Mouse (Mus musculus): Measurements from ENCODE around the gene Tnni2. TPM values are rescaled to one million over a fixed set of nuclear protein-coding genes. Genes with fewer than 3 reads are reported as not detected.
"Not testable (repeated sequence)": the region's sequence is repeated elsewhere in the genome, so short reads cannot be mapped to it uniquely, and the experiment has no call there.

Tnni2 gene
- polyA plus RNA-seq (2012; rRNA removed): 0.73 and 1.2 TPM in 2 replicates

DNA sequence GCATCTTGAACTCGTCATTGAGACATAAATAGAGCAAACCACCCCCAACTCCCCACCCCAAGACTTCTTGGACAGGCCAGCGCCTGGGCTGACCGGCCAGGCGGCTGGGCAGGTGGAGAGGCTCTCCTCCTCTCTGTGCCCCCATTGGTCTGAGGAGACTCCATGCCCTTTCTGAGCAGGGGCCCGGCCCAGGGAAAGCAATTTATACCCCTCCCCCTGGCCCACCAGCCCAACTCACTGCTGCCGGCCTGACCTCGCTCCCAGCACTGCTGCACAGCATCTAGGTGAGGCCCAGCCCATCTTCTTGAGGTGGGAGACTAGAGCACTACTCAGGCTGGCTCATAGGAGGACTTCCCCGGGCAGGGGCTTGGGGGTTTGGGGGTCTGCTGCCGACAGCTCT lies at the start of gene Tnni2:
Gene Tnni2 (plus strand): TSS at position 224 of the 400 bp plus-strand sequence.
- DNase-seq (ENCODE audit: low read depth): no peak
- TF ChIP-seq POLR2A (IDR thresholded peaks at IDR 0.05; ENCODE audit: borderline replicate concordance, extremely low read depth, insufficient read depth, insufficient read length, poor library complexity, severe bottlenecking): no peak
- no peak for TF ChIP-seq CTCF (IDR thresholded peaks at IDR 0.05; ENCODE audit: borderline replicate concordance, extremely low read depth, insufficient read depth, insufficient read length)

DNA sequence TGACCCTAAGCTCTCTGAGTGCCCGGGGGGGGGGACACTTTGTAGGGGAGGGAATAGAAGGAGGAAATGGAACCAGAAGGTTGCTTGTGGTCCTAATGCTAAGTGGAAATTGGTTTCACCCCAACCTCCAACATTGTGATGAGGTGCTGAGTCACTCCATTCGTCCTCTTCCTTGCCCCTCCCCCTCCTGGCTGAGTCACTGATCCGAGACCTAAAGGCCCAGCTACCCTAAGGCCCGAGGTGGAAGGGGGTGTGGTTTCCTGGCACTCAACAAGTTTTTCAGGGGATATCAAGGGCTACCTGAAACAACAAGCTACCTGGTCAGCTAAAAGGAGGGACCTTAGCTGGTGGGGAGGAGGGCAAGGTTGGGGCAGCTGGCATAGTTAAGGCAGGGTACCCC lies 48.4 kb upstream of the Tnni2 start:
- DNase-seq (ENCODE audit: low read depth): no peak
- TF ChIP-seq CTCF (IDR thresholded peaks at IDR 0.05; ENCODE audit: borderline replicate concordance, extremely low read depth, insufficient read depth, insufficient read length) (no peak), POLR2A (IDR thresholded peaks at IDR 0.05; ENCODE audit: borderline replicate concordance, extremely low read depth, insufficient read depth, insufficient read length, poor library complexity, severe bottlenecking) (no peak)

DNA sequence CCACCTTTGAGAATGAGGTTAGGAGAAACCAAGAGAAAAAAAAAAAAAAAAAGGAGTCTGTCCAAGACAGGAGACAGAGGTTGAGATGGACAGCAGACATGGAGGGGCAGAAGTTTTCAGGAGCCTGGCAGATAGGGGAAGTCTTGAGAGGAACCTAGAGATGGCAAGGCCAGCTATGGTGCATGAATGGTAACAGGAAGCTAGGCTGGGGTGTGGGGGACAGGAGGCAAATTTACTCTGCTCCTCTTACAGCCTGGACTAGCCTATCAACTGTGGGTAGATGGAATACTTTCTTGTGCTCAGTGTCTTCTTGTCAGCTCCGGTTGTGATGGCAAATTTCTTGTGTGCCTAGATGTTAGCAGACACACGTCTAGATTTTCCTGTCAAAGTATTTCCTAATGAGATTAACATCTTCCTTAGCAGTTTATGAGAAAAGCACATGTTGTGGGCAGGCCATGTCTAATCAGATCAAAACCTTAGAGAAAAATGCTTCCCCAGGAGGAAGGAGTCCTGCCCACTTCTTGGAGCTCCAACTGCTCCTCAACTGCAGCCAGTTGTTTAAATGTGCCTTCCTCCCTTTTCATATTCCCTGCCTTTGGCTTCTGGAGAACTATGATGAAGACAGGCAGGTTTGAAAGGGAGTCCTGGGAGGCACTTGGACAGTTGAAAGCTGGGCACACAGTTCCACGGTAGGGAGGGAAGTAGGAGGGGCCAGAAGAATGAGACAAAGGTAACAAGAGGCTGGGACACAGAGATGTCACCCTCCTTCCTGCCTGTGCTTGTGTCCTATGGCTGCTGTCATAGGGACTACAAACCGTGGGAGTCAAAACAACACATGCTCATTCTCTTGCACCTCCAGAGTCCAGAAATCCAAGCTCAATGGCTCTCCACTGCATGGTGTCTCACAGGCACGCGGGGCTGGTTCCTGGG lies 47.1 kb upstream of the Tnni2 start:
- no peak for DNase-seq (ENCODE audit: low read depth)
- TF ChIP-seq CTCF (IDR thresholded peaks at IDR 0.05; ENCODE audit: borderline replicate concordance, extremely low read depth, insufficient read depth, insufficient read length): no peak
- no peak for TF ChIP-seq POLR2A (IDR thresholded peaks at IDR 0.05; ENCODE audit: borderline replicate concordance, extremely low read depth, insufficient read depth, insufficient read length, poor library complexity, severe bottlenecking)

DNA sequence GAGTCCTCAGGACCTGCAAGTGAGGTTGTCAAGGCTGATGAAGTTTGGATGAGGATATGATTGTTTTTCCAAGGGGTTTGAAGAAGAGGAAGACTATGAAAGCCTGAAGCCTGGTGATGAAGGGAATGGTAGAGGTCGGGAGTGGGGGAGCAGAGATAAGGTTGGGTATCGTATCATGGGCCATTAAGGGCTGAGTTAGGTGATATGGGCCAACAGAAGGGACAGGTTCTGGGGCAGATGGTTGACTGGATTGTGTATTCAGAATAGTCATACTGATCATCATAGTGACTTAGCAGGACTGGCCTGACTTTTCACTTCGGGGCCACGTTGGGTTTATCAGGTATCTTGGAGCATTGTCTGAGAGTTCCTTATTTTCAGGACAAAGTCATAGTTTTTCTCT lies 46.1 kb upstream of the Tnni2 start:
- DNase-seq (ENCODE audit: low read depth): no peak
- TF ChIP-seq POLR2A (IDR thresholded peaks at IDR 0.05; ENCODE audit: borderline replicate concordance, extremely low read depth, insufficient read depth, insufficient read length, poor library complexity, severe bottlenecking): no peak
- no peak for TF ChIP-seq CTCF (IDR thresholded peaks at IDR 0.05; ENCODE audit: borderline replicate concordance, extremely low read depth, insufficient read depth, insufficient read length)

DNA sequence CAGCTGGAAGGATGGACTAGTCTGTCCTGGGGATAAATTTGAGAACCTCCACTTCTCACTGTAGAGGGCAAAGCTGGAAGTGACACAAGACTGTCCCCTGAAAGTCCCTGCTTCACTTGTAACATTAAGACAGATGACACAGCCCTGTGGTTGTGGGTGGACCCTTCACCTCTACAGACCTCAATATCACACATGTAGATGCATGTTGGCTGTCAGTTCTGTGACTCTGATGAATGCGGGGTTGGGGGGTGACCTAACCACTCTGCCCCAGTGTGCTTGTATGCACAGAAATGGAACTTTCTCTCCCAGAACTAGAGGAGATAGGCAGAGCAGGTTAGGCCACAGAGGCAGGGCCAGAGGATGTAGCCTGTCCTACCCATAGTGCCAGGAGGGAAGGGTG lies 45.0 kb upstream of the Tnni2 start:
- TF ChIP-seq POLR2A (IDR thresholded peaks at IDR 0.05; ENCODE audit: borderline replicate concordance, extremely low read depth, insufficient read depth, insufficient read length, poor library complexity, severe bottlenecking) (no peak), CTCF (IDR thresholded peaks at IDR 0.05; ENCODE audit: borderline replicate concordance, extremely low read depth, insufficient read depth, insufficient read length) (no peak)
- no peak for DNase-seq (ENCODE audit: low read depth)

DNA sequence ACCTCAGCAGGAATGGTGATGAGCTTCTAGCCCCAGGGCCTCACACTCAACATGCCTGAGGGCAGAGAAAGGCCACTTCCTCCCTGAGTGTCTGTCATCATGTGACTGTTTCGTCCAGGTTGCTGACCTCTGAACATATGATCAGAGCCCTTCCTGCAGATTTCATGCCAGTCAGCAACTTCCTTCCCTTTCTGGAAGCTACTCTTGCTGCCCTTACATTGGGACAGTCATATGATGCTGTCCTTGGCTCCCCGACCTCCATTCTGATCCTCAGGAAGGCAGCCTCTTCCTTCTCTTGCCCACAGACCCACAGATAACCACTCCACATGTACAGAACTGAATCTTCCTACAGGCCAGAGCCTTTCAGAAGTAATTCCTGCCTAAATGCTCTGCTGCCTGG lies 43.6 kb upstream of the Tnni2 start:
- TF ChIP-seq CTCF (IDR thresholded peaks at IDR 0.05; ENCODE audit: borderline replicate concordance, extremely low read depth, insufficient read depth, insufficient read length): no peak
- TF ChIP-seq POLR2A (IDR thresholded peaks at IDR 0.05; ENCODE audit: borderline replicate concordance, extremely low read depth, insufficient read depth, insufficient read length, poor library complexity, severe bottlenecking): no peak
- DNase-seq (ENCODE audit: low read depth): no peak

DNA sequence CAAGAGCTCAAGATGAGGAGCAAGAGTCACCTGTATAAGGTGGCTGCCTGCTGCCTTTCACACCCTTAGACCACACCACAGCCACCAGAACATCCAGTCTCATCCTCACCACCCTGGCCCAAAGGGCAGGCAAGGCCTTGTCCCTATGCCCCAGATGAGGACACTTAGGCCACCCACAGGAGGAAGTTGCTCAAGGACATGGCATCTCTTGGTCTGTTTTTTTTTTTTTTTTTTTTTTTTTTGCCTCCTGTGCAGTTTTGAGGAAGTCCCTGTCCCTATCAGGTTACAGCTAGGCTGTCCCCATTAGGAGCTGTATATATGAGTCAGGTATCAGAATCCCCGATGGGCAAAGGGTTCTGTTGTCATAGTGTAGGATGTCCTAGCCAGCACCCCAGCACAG lies 42.4 kb upstream of the Tnni2 start:
- no peak for DNase-seq (ENCODE audit: low read depth)
- TF ChIP-seq POLR2A (IDR thresholded peaks at IDR 0.05; ENCODE audit: borderline replicate concordance, extremely low read depth, insufficient read depth, insufficient read length, poor library complexity, severe bottlenecking) (no peak), CTCF (IDR thresholded peaks at IDR 0.05; ENCODE audit: borderline replicate concordance, extremely low read depth, insufficient read depth, insufficient read length) (no peak)

DNA sequence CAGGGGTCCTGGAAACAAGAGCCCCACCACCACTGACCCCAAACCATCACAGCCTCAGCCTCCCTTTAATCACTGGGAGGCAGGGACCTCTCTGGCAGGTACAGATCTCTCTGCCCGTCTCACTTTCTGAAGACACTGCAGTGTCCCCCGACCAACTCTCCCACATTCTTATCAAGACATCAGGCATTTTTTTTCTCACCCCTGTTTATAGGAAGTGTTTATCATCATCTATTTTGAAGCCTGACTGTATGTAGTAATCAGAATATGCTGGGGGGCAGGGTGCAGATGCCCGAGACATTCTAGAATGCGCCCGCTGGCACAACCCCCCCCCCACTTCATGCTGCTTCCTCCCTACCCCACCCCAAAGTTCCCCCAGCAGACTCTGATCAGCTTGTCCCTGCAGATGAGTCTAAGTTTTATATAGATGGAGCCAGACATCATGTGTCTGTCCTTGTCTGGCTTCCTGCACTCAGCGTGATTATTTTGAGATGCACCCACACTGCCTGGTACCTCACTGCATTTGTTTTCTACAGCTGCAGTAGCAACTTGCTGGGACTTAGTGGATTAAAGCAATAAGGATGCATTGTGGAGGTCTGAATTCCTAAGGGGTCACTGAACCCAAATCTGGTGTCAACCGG lies 41.4 kb upstream of the Tnni2 start:
- no peak for DNase-seq (ENCODE audit: low read depth)
- TF ChIP-seq POLR2A (IDR thresholded peaks at IDR 0.05; ENCODE audit: borderline replicate concordance, extremely low read depth, insufficient read depth, insufficient read length, poor library complexity, severe bottlenecking) (no peak), CTCF (IDR thresholded peaks at IDR 0.05; ENCODE audit: borderline replicate concordance, extremely low read depth, insufficient read depth, insufficient read length) (no peak)

DNA sequence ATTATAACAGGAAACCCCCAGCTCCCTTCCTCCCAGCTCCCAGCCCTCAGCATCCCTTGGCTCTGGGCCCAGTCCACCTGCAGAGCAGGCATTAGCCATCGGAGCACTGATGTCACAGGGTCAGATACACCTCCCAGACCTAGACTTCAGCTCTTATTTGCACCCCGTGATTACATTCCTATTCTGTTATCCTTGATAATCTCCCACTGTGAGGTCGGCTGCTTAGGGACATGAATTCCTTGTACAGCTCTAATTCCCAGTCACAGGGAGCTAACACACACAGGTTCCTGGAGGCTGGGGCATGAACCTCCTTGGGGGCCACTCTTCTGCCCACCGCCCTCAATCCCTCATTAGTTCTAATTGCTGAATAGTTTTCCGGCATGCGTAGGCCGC lies 40.9 kb upstream of the Tnni2 start:
- DNase-seq (ENCODE audit: low read depth): peak; percentile 46
- TF ChIP-seq POLR2A (IDR thresholded peaks at IDR 0.05; ENCODE audit: borderline replicate concordance, extremely low read depth, insufficient read depth, insufficient read length, poor library complexity, severe bottlenecking) (no peak), CTCF (IDR thresholded peaks at IDR 0.05; ENCODE audit: borderline replicate concordance, extremely low read depth, insufficient read depth, insufficient read length) (no peak)

DNA sequence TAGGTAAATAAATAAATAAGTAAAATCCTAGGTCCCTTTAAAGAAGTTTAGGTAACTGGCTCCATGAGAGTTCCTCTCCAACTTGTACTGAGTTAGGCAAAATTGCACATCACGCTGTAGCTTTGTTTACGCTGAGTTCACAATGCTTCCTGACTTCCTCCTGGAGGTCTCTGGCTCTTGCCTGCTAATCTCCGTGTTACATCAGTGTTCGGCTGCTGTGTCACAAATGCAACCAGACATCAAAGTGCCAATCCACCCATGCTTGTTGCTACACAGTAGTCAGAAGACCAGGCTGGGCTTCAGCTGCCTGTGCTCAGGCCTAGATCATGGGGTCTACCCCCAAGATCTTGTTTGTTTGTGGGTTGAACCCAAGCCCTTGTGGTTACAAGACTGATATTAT lies 38.0 kb upstream of the Tnni2 start:
- TF ChIP-seq CTCF (IDR thresholded peaks at IDR 0.05; ENCODE audit: borderline replicate concordance, extremely low read depth, insufficient read depth, insufficient read length) (no peak), POLR2A (IDR thresholded peaks at IDR 0.05; ENCODE audit: borderline replicate concordance, extremely low read depth, insufficient read depth, insufficient read length, poor library complexity, severe bottlenecking) (no peak)
- DNase-seq (ENCODE audit: low read depth): no peak

DNA sequence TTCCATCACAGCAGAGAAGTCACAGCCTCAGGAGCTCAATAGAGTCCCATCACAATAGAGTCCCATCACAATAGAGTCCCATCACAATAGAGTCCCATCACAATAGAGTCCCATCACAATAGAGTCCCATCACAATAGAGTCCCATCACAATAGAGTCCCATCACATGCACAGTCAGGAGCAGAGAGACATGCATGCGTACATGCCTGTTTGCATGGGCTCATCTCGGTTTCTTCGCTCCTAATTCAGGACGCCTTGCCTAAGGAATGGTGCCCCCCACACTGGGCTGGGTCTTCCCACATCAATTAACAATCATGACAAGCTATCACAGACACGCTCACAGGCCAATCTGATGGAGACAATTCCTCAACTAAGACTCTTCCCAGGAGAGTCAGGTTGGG lies 36.5 kb upstream of the Tnni2 start:
- not testable (repeated sequence) for DNase-seq (ENCODE audit: low read depth)

DNA sequence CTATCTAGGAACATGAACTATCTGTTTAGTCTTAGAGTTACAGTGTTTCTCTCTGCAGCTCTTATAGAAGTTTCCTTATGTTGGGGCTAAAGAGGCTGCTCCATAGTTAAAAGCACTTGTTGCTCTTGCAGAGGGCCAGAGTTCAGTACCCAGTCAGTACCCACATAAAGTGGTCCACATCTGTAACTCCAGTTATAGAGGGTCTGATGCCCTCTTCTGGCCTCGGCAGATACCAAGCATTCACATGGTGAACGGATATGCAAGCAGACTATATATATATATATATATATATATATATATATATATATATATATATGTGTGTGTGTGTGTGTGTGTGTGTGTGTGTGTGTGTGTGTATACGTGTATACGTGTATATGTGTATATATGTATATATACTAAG lies 33.7 kb upstream of the Tnni2 start:
- no peak for DNase-seq (ENCODE audit: low read depth)
- no peak for TF ChIP-seq CTCF (IDR thresholded peaks at IDR 0.05; ENCODE audit: borderline replicate concordance, extremely low read depth, insufficient read depth, insufficient read length)
- TF ChIP-seq POLR2A (IDR thresholded peaks at IDR 0.05; ENCODE audit: borderline replicate concordance, extremely low read depth, insufficient read depth, insufficient read length, poor library complexity, severe bottlenecking): no peak

All from brain, embryonic 14.5 days (tissue).